ENCODE assay signal across 20 mouse cellular contexts in genomic region chr6:83899142-83899541, GRCm38 (mm10).
"Had no signal": no experiment of that assay in that cellular context is flagged by ENCODE, and none has a peak within 500 bp of the region (broad histone marks: within the 10 kb centered on the region; RNA-seq: fewer than 3 reads in every experiment).

No protein-coding gene starts in this region.

- H3K36me3 ChIP-seq: heart, embryonic 13.5 days; heart, embryonic 15.5 days; hindbrain, embryonic 12.5 days; intestine, embryonic 15.5 days; limb, embryonic 10.5 days; limb, embryonic 12.5 days; liver, embryonic 13.5 days had no signal

- H3K9me3 ChIP-seq: heart, embryonic 13.5 days; heart, embryonic 15.5 days; hindbrain, embryonic 12.5 days; intestine, embryonic 15.5 days; limb, embryonic 10.5 days; limb, embryonic 12.5 days; liver, embryonic 13.5 days had no signal

- DNase-seq: gastrocnemius, postnatal 14 days; gastrocnemius, postnatal 36 days; heart, adult 18-20 months; heart, postnatal 14 days; heart, postnatal 36 days; kidney, adult 18-20 months; kidney, adult 8-10 months; kidney, postnatal 25 days; kidney, postnatal 4 days; liver; liver, embryonic 13.5 days had no signal

- H3K4me3 ChIP-seq: heart, embryonic 13.5 days; heart, embryonic 15.5 days; hindbrain, embryonic 12.5 days; intestine, embryonic 15.5 days; layer of hippocampus, adult 2 months; left cerebral cortex, adult 2 months; limb, embryonic 10.5 days; limb, embryonic 12.5 days; liver, embryonic 13.5 days had no signal

- H3K27ac ChIP-seq: heart, embryonic 13.5 days; heart, embryonic 15.5 days; hindbrain, embryonic 12.5 days; hindbrain, embryonic 14.5 days; intestine, embryonic 15.5 days; layer of hippocampus, adult 2 months; left cerebral cortex, adult 2 months; limb, embryonic 10.5 days; limb, embryonic 12.5 days; liver, embryonic 13.5 days had no signal

- H3K4me1 ChIP-seq: heart, embryonic 13.5 days; heart, embryonic 15.5 days; hindbrain, embryonic 12.5 days; intestine, embryonic 15.5 days; limb, embryonic 10.5 days; limb, embryonic 12.5 days; liver, embryonic 13.5 days had no signal

- H3K27me3 ChIP-seq: heart, embryonic 15.5 days; hindbrain, embryonic 12.5 days; intestine, embryonic 15.5 days; limb, embryonic 12.5 days; liver, embryonic 13.5 days had no signal
